Mouse (Mus musculus) stomach, embryonic 14.5 days (tissue): ENCODE results near the gene Bod1l. TPM values are rescaled to one million over a fixed set of nuclear protein-coding genes. Genes with fewer than 3 reads are reported as not detected.

Experiments used
- ATAC-seq: fragments of 200-750 bp; cut with Nextera tagmentation; 2 replicates; pipeline ENCODE4 v1.8.0; 2017; ENCODE audit warnings: low read depth, moderate TSS enrichment; ENCODE audit not compliant: insufficient number of reproducible peaks, insufficient read depth, low FRiP score
- H3K27ac ChIP-seq: fragments of 300-500 bp; sonication (generic); 2 replicates; pipeline ENCODE4 v1.5.1; 2014; ENCODE audit warnings: mild to moderate bottlenecking, low read length, moderate library complexity, mixed read lengths
- H3K27me3 ChIP-seq: fragments of 300-500 bp; sonication (generic); 2 replicates; pipeline ENCODE4 v1.6.1; 2014; ENCODE audit warnings: low read length, control low read depth, mixed read lengths; ENCODE audit not compliant: control insufficient read depth, insufficient read depth
- H3K36me3 ChIP-seq: fragments of 300-500 bp; sonication (generic); 2 replicates; pipeline ENCODE4 v1.6.1; 2014; ENCODE audit warnings: mild to moderate bottlenecking, control low read depth, low read length, moderate library complexity, mixed read lengths; ENCODE audit not compliant: control insufficient read depth, insufficient read depth
- H3K4me1 ChIP-seq: fragments of 300-500 bp; sonication (generic); 2 replicates; pipeline ENCODE4 v1.6.1; 2014; ENCODE audit warnings: low read length, control low read depth, mixed read lengths; ENCODE audit not compliant: control insufficient read depth, insufficient read depth
- H3K4me2 ChIP-seq: fragments of 300-500 bp; sonication (generic); replicated peaks from 2 replicates; pipeline ENCODE4 v1.6.1; 2014; ENCODE audit warnings: low read depth, low read length, control low read depth
- H3K4me3 ChIP-seq: fragments of 300-500 bp; sonication (generic); 2 replicates; pipeline ENCODE4 v1.5.1; 2014; ENCODE audit warnings: low read depth, low read length, control low read depth
- H3K9ac ChIP-seq: fragments of 300-500 bp; sonication (generic); replicated peaks from 2 replicates; pipeline ENCODE4 v1.6.1; 2014; ENCODE audit warnings: low read depth, mild to moderate bottlenecking, control low read depth, low read length, moderate library complexity, mixed read lengths
- H3K9me3 ChIP-seq: fragments of 300-500 bp; sonication (generic); 2 replicates; pipeline ENCODE4 v1.6.1; 2016; ENCODE audit warnings: low read depth, low read length, control low read depth; ENCODE audit not compliant: control insufficient read depth
- WGBS: fragments of 180-500 bp; shearing (Covaris S2); extraction: QIAGEN DNeasy Blood & Tissue Kit; methylation state at CpG from one replicate; pipeline ENCODE4 v1.1.7; 2014; 5-methylcytosine and 5-hydroxymethylcytosine counted together
- polyA plus RNA-seq: library from polyadenylated mRNA; unstranded; fragments of >200 nt; fragmentation: Nextera tagmentation; extraction: Ambion mirVana; gene quantifications from 2 replicates; pipeline ENCODE4 v1.2.1, GENCODE M21; 2014

Bod1l gene
- polyA plus RNA-seq, 1 experiment from 2014 or later, result 26.9 TPM

GRCm38 (mm10) chr5:41788877-41789276 lies 55.2 kb downstream of the Bod1l start:
- H3K9me3 ChIP-seq, result no peaks in the 10 kb centered on the region
- ATAC-seq, result no peak
- no peak overlapping the region for H3K27ac ChIP-seq
- no peak overlapping the region for H3K9ac ChIP-seq
- no peak overlapping the region for H3K4me2 ChIP-seq
- H3K27me3 ChIP-seq, result no peaks in the 10 kb centered on the region
- 76% methylated on average over 6 of the region's 6 CpGs for WGBS
- H3K36me3 ChIP-seq, result peaks cover 57% of the 10 kb centered on the region
- H3K4me1 ChIP-seq, result no peaks in the 10 kb centered on the region
- no peak overlapping the region for H3K4me3 ChIP-seq

- H3K36me3 ChIP-seq, result peaks cover 14% of the 10 kb centered on the region
- H3K27ac ChIP-seq, result no peak overlapping the region
- H3K4me3 ChIP-seq, result no peak overlapping the region
- no peaks in the 10 kb centered on the region for H3K4me1 ChIP-seq
- H3K4me2 ChIP-seq, result no peak overlapping the region
- no peak overlapping the region for H3K9ac ChIP-seq
- H3K27me3 ChIP-seq, result no peaks in the 10 kb centered on the region
- no peak for ATAC-seq
- 82% methylated on average over 5 of the region's 5 CpGs for WGBS
- no peaks in the 10 kb centered on the region for H3K9me3 ChIP-seq
Measured at GRCm38 (mm10) chr5:41781890-41782289, 62.2 kb downstream of the Bod1l start.

- Histone ChIP-seq H3K9me3 (no peaks in the 10 kb centered on the region), H3K27me3 (no peaks in the 10 kb centered on the region), H3K4me3 (no peak overlapping the region), H3K4me1 (no peaks in the 10 kb centered on the region), H3K36me3 (no peaks in the 10 kb centered on the region), H3K27ac (no peak overlapping the region), H3K4me2 (no peak overlapping the region), H3K9ac (no peak overlapping the region)
- no peak for ATAC-seq
- WGBS, result 73% methylated on average over 3 of the region's 3 CpGs
Measured at GRCm38 (mm10) chr5:41780026-41780425, 64.1 kb downstream of the Bod1l start.

GRCm38 (mm10) chr5:41775728-41776127 lies 68.4 kb downstream of the Bod1l start:
- Histone ChIP-seq H3K4me1 (no peaks in the 10 kb centered on the region), H3K9ac (no peak overlapping the region), H3K4me3 (no peak overlapping the region), H3K4me2 (no peak overlapping the region), H3K36me3 (no peaks in the 10 kb centered on the region), H3K27me3 (no peaks in the 10 kb centered on the region), H3K9me3 (no peaks in the 10 kb centered on the region), H3K27ac (no peak overlapping the region)
- WGBS, result 37% methylated on average over 6 of the region's 6 CpGs
- peak; percentile 71; the same call in 1 of the 2 replicates for ATAC-seq

GRCm38 (mm10) chr5:41775273-41775672 lies 68.8 kb downstream of the Bod1l start:
- H3K27ac ChIP-seq, result no peak overlapping the region
- ATAC-seq, result no peak
- H3K4me2 ChIP-seq, result no peak overlapping the region
- no peaks in the 10 kb centered on the region for H3K9me3 ChIP-seq
- no peak overlapping the region for H3K9ac ChIP-seq
- H3K36me3 ChIP-seq, result no peaks in the 10 kb centered on the region
- H3K4me3 ChIP-seq, result no peak overlapping the region
- H3K27me3 ChIP-seq, result no peaks in the 10 kb centered on the region
- H3K4me1 ChIP-seq, result no peaks in the 10 kb centered on the region
- 44% methylated on average over 3 of the region's 3 CpGs for WGBS

- H3K9me3 ChIP-seq, result no peaks in the 10 kb centered on the region
- peaks cover 7% of the 10 kb centered on the region; the same call in 1 of the 2 replicates for H3K4me1 ChIP-seq
- H3K9ac ChIP-seq, result no peak overlapping the region
- H3K27me3 ChIP-seq, result peaks cover 23% of the 10 kb centered on the region
- H3K36me3 ChIP-seq, result no peaks in the 10 kb centered on the region
- 4% methylated on average over 21 of the region's 21 CpGs for WGBS
- 0 out of 2 replicates have a peak, but pooled peaks have one; percentile 36 for ATAC-seq
- no peak overlapping the region for H3K27ac ChIP-seq
- peak overlapping the region; percentile 35 for H3K4me2 ChIP-seq
- peak overlapping the region; percentile 25 for H3K4me3 ChIP-seq
Measured at GRCm38 (mm10) chr5:41768382-41769040, 75.6 kb downstream of the Bod1l start.

GRCm38 (mm10) chr5:41767296-41768200 lies 76.6 kb downstream of the Bod1l start:
- Histone ChIP-seq H3K27ac (no peak overlapping the region), H3K4me1 (peaks cover 10% of the 10 kb centered on the region; the same call in 1 of the 2 replicates), H3K36me3 (no peaks in the 10 kb centered on the region), H3K9me3 (no peaks in the 10 kb centered on the region), H3K4me2 (peak overlapping the region; percentile 35), H3K27me3 (peaks cover 28% of the 10 kb centered on the region), H3K9ac (no peak overlapping the region), H3K4me3 (peak overlapping the region; percentile 25)
- 13% methylated on average over 33 of the region's 33 CpGs for WGBS
- ATAC-seq, result no peak

- H3K36me3 ChIP-seq, result no peaks in the 10 kb centered on the region
- peak overlapping the region; percentile 35; the same call in 1 of the 2 replicates for H3K4me2 ChIP-seq
- no peak for ATAC-seq
- peak overlapping the region; percentile 13; the same call in 1 of the 2 replicates for H3K4me3 ChIP-seq
- H3K27ac ChIP-seq, result peak overlapping the region; percentile 11; the same call in 1 of the 2 replicates
- 0 out of 2 replicates have a peak overlapping the region, but pooled peaks have one; percentile 2 for H3K9ac ChIP-seq
- peaks cover 10% of the 10 kb centered on the region; the same call in 1 of the 2 replicates for H3K4me1 ChIP-seq
- 8% methylated on average over 27 of the region's 27 CpGs for WGBS
- H3K27me3 ChIP-seq, result peaks cover 32% of the 10 kb centered on the region
- H3K9me3 ChIP-seq, result no peaks in the 10 kb centered on the region
Measured at GRCm38 (mm10) chr5:41766406-41767010, 77.6 kb downstream of the Bod1l start.
